Mouse (Mus musculus) retina, embryonic 14.5 days (tissue): Measurements from ENCODE around the gene Cbx6.
"Not testable (repeated sequence)": the region's sequence is repeated elsewhere in the genome, so short reads cannot be mapped to it uniquely, and the experiment has no call there.

Source experiments
- DNase-seq: peaks from one replicate; pipeline ENCODE4 v3.0.0-alpha.2; 2015; ENCODE audit warnings: low spot score

Cbx6 gene

DNA sequence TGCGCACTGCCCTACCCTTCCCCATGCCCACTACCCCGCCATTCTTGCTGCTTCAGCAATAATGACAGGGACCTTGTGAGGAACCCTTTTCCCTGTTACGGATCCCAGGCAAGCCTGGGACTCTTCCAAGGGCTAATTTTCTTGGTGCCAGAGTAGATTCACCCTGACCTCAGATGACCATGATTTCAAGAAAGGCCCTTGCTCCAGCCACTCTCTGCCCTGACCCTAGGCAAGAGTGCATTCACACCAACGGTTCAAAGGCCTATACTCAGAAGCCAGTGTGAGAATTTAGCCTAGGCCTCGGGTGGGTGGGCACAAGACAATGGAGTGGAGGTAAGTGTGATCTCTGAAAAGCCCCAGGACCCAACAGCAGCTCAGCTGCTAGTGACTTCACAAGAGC is 5.1 kb downstream of the Cbx6 start:
- DNase-seq, result no peak

- peak; percentile 49 for DNase-seq
Measured at GRCm38 (mm10) chr15:79828366-79829035, 6.0 kb downstream of the Cbx6 start.

GRCm38 (mm10) chr15:79827778-79828210 is 6.7 kb downstream of the Cbx6 start:
- DNase-seq, result no peak

DNA sequence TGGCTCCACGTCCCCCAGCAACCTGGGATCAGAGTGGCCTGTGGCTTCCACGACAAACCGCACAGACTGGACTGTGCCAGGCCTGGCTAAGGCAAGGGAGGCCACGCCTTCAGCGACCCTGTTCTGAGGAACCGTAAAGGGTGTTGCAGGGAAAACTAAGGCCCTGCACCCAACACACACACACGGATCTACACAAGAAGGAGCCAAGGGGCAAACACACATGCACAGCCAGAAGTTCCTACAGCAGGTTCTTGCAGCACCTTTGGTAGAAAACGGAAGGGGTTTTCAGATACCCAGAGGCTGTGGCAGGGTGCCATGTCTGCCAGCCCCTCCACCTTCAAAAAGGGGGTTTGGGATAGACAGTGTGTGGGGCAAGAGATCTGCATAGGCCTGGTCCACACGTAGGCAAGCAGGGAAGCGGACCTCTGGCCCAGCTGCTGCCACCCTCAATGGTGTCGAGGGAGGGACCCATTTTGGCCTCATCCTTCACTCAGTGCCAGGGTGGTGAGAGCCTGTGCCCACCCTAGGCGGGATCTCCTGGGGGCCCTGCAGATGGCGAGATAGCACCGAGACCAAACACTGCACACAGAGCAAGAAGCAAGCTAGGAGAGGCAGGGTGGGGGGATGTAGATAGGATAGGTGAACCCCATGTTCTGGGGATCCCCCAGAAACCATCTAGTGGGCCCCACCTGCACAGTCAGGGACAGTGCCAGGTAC is 7.3 kb downstream of the Cbx6 start:
- no peak for DNase-seq

GRCm38 (mm10) chr15:79826221-79826935 is 8.1 kb downstream of the Cbx6 start:
- DNase-seq, result no peak

DNA sequence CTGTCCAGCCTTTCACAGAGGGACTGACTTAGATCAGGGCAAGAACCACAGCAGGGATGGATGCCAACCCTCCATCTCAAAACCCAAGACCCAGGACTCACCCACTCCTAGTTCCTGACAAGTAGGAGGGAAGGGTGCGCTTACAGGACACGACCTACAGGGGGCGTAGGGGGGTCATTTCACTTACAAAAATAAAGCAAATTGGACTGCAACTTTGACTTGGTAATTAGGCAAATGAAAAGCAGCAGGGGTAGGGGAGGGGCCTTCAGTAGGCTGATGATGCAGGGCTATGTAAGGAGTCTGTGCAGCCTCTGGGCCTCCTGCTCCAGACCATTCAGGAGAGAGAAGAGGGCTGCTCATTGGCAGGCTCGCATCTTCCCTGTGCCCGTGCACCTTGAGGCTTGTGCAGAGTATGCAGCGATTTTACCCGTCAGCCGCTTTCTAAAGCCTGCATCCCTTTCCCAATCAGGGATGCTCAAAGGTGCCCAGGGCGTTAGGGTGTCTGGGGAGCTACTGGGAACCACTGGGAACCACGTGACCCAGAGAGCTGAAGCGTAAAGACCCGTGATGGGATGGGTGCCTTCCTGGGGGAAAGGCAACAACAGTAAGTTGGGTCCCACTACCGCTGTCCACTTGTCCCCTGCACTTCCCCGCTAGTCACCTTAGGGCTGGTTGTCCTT is 9.2 kb downstream of the Cbx6 start:
- DNase-seq, result peak; percentile 76

DNA sequence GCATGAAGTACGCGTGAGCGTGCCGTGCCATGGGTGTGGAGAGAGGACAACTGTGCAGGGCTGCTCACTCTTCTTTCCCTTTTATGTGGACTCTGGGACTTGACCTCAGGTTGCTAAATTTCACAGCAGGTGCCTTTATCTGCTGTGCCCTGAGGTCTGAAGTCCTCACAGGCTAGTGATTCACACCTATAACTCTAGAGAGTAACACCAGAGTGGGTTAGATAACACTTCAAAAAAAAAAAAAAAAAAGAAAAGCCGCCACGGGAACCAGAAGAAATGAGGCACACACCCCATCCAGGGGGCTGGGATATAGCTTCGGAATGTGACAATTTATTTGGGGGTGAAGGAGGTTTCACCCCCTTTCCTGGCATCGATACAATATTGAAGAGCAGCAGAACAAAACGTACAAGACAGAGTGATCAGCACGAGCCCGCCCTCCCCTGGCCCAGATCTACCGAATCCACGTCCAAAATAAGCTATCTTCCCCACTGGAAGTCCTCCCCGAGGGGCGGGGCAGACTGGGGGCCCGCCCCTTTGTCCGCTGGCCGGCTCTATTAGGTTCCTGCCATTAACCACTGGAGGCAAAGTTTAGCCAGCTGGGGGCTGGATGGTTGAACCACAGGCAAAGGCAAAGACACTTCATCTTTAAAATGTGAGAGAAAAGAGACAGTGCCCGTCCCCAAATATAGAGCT is 10.8 kb downstream of the Cbx6 start:
- DNase-seq, result no peak

GRCm38 (mm10) chr15:79822265-79823199 is 12.0 kb downstream of the Cbx6 start:
- DNase-seq, result no peak

DNA sequence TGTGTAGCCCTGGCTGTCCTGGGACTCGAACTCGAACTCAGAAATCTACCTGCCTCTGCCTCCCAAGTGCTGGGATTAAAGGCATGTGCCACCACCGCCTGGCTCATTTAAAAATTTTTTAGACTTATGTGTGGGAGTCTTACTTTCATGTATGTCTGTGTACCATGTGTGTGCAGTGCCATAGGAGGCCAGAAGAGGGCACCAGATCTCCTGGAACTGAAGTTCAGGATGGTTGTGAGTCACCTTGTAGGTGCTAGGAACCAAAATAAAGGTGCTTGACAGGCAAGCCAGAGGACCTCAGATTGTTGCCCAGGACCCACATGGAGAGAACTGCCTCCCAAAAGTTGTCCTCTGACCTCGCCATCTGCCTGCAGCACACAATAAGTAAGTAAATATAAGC is 16.2 kb downstream of the Cbx6 start:
- DNase-seq, result no peak

- no peak for DNase-seq
Measured at GRCm38 (mm10) chr15:79813666-79814258, 20.7 kb downstream of the Cbx6 start.

DNA sequence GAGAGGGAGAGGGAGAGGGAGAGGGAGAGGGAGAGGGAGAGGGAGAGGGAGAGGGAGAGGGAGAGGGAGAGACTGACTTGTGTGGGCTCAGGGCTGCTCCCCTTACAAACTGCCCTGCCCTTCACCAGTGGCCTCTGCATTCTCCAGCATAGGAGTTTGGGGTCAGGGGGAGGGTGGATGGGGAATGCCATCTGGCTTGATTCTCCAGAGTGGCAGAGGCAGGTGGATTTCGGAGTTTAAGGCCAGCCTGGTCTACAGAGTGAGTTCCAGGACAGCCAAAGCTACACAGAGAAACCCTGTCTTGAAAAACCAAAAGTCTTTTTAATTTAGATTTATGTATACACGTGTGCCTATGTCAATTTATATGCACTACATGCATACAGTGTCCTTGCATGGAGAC is 21.6 kb downstream of the Cbx6 start:
- DNase-seq, result not testable (repeated sequence)

DNA sequence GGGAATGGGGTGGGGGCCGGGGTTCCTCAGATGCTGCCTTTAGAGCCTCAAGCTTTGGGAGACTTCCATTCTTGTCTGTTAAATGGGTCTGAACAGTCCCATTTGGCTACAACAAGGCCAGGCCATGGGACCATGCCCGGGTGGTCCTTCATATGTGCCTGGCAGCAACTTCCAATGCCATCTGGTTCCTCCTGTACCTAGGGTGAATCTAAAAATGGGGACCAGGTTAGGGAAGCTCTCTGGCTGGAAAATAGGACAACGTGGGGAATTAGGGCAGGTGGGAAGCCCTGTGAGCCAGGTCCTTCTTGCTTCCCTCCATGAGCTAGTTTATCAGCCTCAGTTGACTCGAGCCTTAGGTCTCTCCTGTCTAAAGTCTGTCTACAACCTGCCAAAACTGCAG is 23.5 kb downstream of the Cbx6 start:
- no peak for DNase-seq

- no peak for DNase-seq
Measured at GRCm38 (mm10) chr15:79810061-79810460, 24.4 kb downstream of the Cbx6 start.

- DNase-seq, result no peak
Measured at GRCm38 (mm10) chr15:79808658-79809057, 25.8 kb downstream of the Cbx6 start.

DNA sequence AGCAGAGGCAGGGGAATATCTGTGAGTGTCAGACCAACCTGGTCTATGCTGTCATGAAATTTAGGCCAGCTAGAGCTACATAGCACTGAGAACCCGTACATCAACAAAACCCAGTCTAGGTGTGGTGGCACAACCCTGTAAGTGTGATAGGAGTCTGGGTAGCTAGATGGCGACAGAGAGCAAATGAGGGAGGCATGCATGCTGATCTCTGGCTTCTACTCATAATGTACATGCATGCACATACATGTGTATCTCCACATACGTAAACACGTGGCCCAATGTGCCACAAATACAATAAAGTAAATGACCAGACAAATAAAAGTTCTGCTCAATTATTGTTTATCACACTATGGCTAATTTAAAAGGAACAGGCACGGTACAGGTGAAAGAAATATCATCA is 26.4 kb downstream of the Cbx6 start:
- DNase-seq, result peak; percentile 77

GRCm38 (mm10) chr15:79807050-79807449 is 27.4 kb downstream of the Cbx6 start:
- no peak for DNase-seq

- no peak for DNase-seq
Measured at GRCm38 (mm10) chr15:79805246-79805645, 29.2 kb downstream of the Cbx6 start.

- DNase-seq, result peak; percentile 71
Measured at GRCm38 (mm10) chr15:79804352-79805071, 30.0 kb downstream of the Cbx6 start, which contains the start of gene Nptxr. Gene Nptxr (minus strand): TSS chr15:79804766.

- DNase-seq, result peak; percentile 66
Measured at GRCm38 (mm10) chr15:79803533-79804351, 30.7 kb downstream of the Cbx6 start.
